Mouse (Mus musculus) embryo, embryonic 10.5 days (tissue): ENCODE measurements at regions not wholly inside any gene's neighbourhood (a gene's known extent, or its start where the extent isn't known, plus 50 kb on each side); places are given as distances from the start of the nearest gene placed in this dataset.

ENCODE experiments used
- DNase-seq: peaks from one replicate; pipeline ENCODE4 v3.0.0-alpha.2; 2015; ENCODE audit warnings: low spot score

- DNase-seq: peak; percentile 72
These were observed 1093.5 kb downstream of the Mrps31 start for GRCm38 (mm10) chr8:23504704-23505103.

GRCm38 (mm10) chr8:23505216-23505615 lies 1094.1 kb downstream of the Mrps31 start:
- no peak for DNase-seq

- DNase-seq: no peak
These were observed 1094.8 kb downstream of the Mrps31 start for GRCm38 (mm10) chr8:23505966-23506365.

- DNase-seq: no peak
These were observed 1096.5 kb downstream of the Mrps31 start for GRCm38 (mm10) chr8:23507661-23508060.

GRCm38 (mm10) chr8:23510076-23510475 lies 1098.9 kb downstream of the Mrps31 start:
- DNase-seq: peak; percentile 58

GRCm38 (mm10) chr8:23510561-23510960 lies 1099.4 kb downstream of the Mrps31 start:
- DNase-seq: peak; percentile 9

GRCm38 (mm10) chr8:23511264-23511663 lies 1100.1 kb downstream of the Mrps31 start:
- DNase-seq: no peak

GRCm38 (mm10) chr8:23511792-23512191 lies 1100.6 kb downstream of the Mrps31 start:
- DNase-seq: no peak

- DNase-seq: no peak
These were observed 1105.3 kb downstream of the Mrps31 start for GRCm38 (mm10) chr8:23516469-23516868.

GRCm38 (mm10) chr8:23531551-23532142 lies 1120.5 kb downstream of the Mrps31 start:
- peak; percentile 80 for DNase-seq

- DNase-seq: no peak
These were observed 1126.7 kb downstream of the Mrps31 start for GRCm38 (mm10) chr8:23537681-23538359.

- DNase-seq: no peak
These were observed 1142.7 kb downstream of the Mrps31 start for GRCm38 (mm10) chr8:23553565-23554473.

GRCm38 (mm10) chr8:23560836-23561235 lies 1149.7 kb downstream of the Mrps31 start:
- no peak for DNase-seq

- DNase-seq: peak; percentile 50
These were observed 1150.7 kb downstream of the Mrps31 start for GRCm38 (mm10) chr8:23561683-23562385.

GRCm38 (mm10) chr8:23562504-23562903 lies 1151.3 kb downstream of the Mrps31 start:
- DNase-seq: no peak

- peak; percentile 59 for DNase-seq
These were observed 1152.2 kb downstream of the Mrps31 start for GRCm38 (mm10) chr8:23563065-23564020.

- DNase-seq: no peak
These were observed 1156.7 kb downstream of the Mrps31 start for GRCm38 (mm10) chr8:23567906-23568305.

GRCm38 (mm10) chr8:23571338-23571737 lies 1154.3 kb downstream of the Adam3 start:
- no peak for DNase-seq

GRCm38 (mm10) chr8:23580106-23580505 lies 1145.5 kb downstream of the Adam3 start:
- no peak for DNase-seq

- DNase-seq: no peak
These were observed 1145.0 kb downstream of the Adam3 start for GRCm38 (mm10) chr8:23580701-23581100.
